In the genomic region with DNA sequence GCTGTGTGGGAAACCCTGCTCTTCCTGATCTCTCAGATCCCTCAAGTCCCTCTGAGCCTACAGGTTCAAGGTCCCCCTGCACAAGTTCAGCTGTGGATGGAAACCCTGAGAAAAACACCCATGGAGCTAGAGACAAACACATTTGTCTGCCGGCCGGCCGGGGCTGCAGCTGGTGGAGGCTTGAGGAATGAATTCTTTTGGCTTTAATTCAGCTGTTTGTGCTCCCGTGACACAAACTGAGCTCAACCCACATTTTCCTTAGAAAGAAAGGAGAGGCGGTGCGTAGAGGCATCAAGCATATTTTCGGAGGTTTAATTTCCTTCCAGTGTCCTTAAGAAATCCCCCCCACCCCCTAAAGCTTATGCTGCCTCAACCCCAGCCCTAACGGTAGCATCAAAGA, we compare ENCODE assay signal across 8 mouse cellular contexts.
A peak's percentile ranks its signal among the peaks of the same experiment; 100 is the strongest.
DNase-seq lines count a peak whose midpoint lies in the region; ATAC-seq lines count a peak whose summit lies in the region.

No protein-coding gene starts in this region.

- no peak for ATAC-seq in forebrain, embryonic 14.5 days
- no peak for ATAC-seq in hindbrain, embryonic 12.5 days (ENCODE audit: low FRiP score)
- no peak for ATAC-seq in limb, embryonic 11.5 days (ENCODE audit: insufficient number of reproducible peaks, low FRiP score, low TSS enrichment, low read depth)
- no peak for ATAC-seq in midbrain, embryonic 15.5 days (replicated peaks)

- peak; percentile 60 for DNase-seq in ovary, postnatal 36 days (ENCODE audit: low spot score)
- DNase-seq in ovary, postnatal 10 days (ENCODE audit: low spot score): no peak
- peak; percentile 53 for DNase-seq in forebrain, embryonic 14.5 days (ENCODE audit: low spot score)
- DNase-seq in limb, embryonic 11.5 days (ENCODE audit: low spot score): peak; percentile 33
- DNase-seq in B cell, adult 2 months: no peak
- no peak for DNase-seq in retina, postnatal 1 day

- WGBS in forebrain, embryonic 14.5 days: 5% methylated on average over 8 of the region's 8 CpGs
- 13% methylated on average over 8 of the region's 8 CpGs for WGBS in hindbrain, embryonic 12.5 days
- WGBS in limb, embryonic 11.5 days: 6% methylated on average over 8 of the region's 8 CpGs
- WGBS in midbrain, embryonic 15.5 days: 6% methylated on average over 8 of the region's 8 CpGs

- H3K9ac ChIP-seq in forebrain, embryonic 14.5 days (ENCODE audit: low read length): no peak overlapping the region
- peak overlapping the region; percentile 23; the same call in 1 of the 2 replicates for H3K9ac ChIP-seq in hindbrain, embryonic 12.5 days
- no peak overlapping the region for H3K9ac ChIP-seq in limb, embryonic 11.5 days (ENCODE audit: low read length)
- peak overlapping the region; percentile 19; the same call in 1 of the 2 replicates for H3K9ac ChIP-seq in midbrain, embryonic 15.5 days

- H3K4me2 ChIP-seq in forebrain, embryonic 14.5 days (ENCODE audit: low read length): peak overlapping the region; percentile 88
- peak overlapping the region; percentile 85 for H3K4me2 ChIP-seq in hindbrain, embryonic 12.5 days (replicated peaks)
- H3K4me2 ChIP-seq in limb, embryonic 11.5 days (ENCODE audit: low read depth, severe bottlenecking): peak overlapping the region; percentile 26; the same call in 1 of the 2 replicates
- H3K4me2 ChIP-seq in midbrain, embryonic 15.5 days: peak overlapping the region; percentile 73

- H3K9me3 ChIP-seq in forebrain, embryonic 14.5 days (replicated peaks; ENCODE audit: control insufficient read depth, low read length): no peaks in the 10 kb centered on the region
- H3K9me3 ChIP-seq in hindbrain, embryonic 12.5 days (replicated peaks): no peaks in the 10 kb centered on the region
- no peaks in the 10 kb centered on the region for H3K9me3 ChIP-seq in limb, embryonic 11.5 days (ENCODE audit: control insufficient read depth, low read length)
- no peaks in the 10 kb centered on the region for H3K9me3 ChIP-seq in midbrain, embryonic 15.5 days

- no peak overlapping the region for H3K27ac ChIP-seq in forebrain, embryonic 14.5 days (ENCODE audit: low read depth, low read length)
- H3K27ac ChIP-seq in hindbrain, embryonic 12.5 days: peak overlapping the region; percentile 13; the same call in 1 of the 2 replicates
- no peak overlapping the region for H3K27ac ChIP-seq in limb, embryonic 11.5 days (replicated peaks; ENCODE audit: low read depth, low read length)
- H3K27ac ChIP-seq in midbrain, embryonic 15.5 days: peak overlapping the region; percentile 59

- no peaks in the 10 kb centered on the region; the same call in 1 of the 2 replicates for H3K4me1 ChIP-seq in forebrain, embryonic 14.5 days (ENCODE audit: control insufficient read depth, insufficient read depth, low read length)
- peaks cover 20% of the 10 kb centered on the region; the same call in 1 of the 2 replicates for H3K4me1 ChIP-seq in hindbrain, embryonic 12.5 days
- H3K4me1 ChIP-seq in limb, embryonic 11.5 days (ENCODE audit: control insufficient read depth, insufficient read depth, low read length): peaks cover 13% of the 10 kb centered on the region; the same call in 1 of the 2 replicates
- peaks cover 23% of the 10 kb centered on the region for H3K4me1 ChIP-seq in midbrain, embryonic 15.5 days

- H3K27me3 ChIP-seq in forebrain, embryonic 14.5 days (replicated peaks; ENCODE audit: control insufficient read depth, insufficient read depth, low read length): no peaks in the 10 kb centered on the region
- peaks cover 13% of the 10 kb centered on the region; the same call in 1 of the 2 replicates for H3K27me3 ChIP-seq in hindbrain, embryonic 12.5 days
- no peaks in the 10 kb centered on the region for H3K27me3 ChIP-seq in limb, embryonic 11.5 days (ENCODE audit: control insufficient read depth, insufficient read depth, low read length)
- no peaks in the 10 kb centered on the region for H3K27me3 ChIP-seq in midbrain, embryonic 15.5 days (replicated peaks)

- no peak overlapping the region for H3K4me3 ChIP-seq in forebrain, embryonic 14.5 days (ENCODE audit: low read depth, low read length)
- H3K4me3 ChIP-seq in hindbrain, embryonic 12.5 days: no peak overlapping the region
- H3K4me3 ChIP-seq in limb, embryonic 11.5 days (ENCODE audit: low read depth, low read length): no peak overlapping the region
- H3K4me3 ChIP-seq in midbrain, embryonic 15.5 days: peak overlapping the region; percentile 61

- H3K36me3 ChIP-seq in forebrain, embryonic 14.5 days (ENCODE audit: control insufficient read depth, insufficient read depth, low read length): no peaks in the 10 kb centered on the region
- no peaks in the 10 kb centered on the region for H3K36me3 ChIP-seq in hindbrain, embryonic 12.5 days
- no peaks in the 10 kb centered on the region for H3K36me3 ChIP-seq in limb, embryonic 11.5 days (ENCODE audit: control insufficient read depth, insufficient read depth, low read length)
- no peaks in the 10 kb centered on the region for H3K36me3 ChIP-seq in midbrain, embryonic 15.5 days (replicated peaks)

Comparison
In these comparisons a context has a peak if more than half of its experiments do, and no peak if none do; other contexts are left out.
1. DNase-seq: peak in ovary, postnatal 36 days (single experiment), forebrain, embryonic 14.5 days (single experiment) and limb, embryonic 11.5 days (single experiment); none in ovary, postnatal 10 days (single experiment), B cell, adult 2 months (0 of 2) and retina, postnatal 1 day (single experiment).
2. H3K27ac ChIP-seq: peak in hindbrain, embryonic 12.5 days (single experiment) and midbrain, embryonic 15.5 days (single experiment); none in forebrain, embryonic 14.5 days (single experiment) and limb, embryonic 11.5 days (single experiment).
3. H3K4me2 ChIP-seq: peak in every context shown above with its lines; median percentile 88 in forebrain, embryonic 14.5 days; 85 in hindbrain, embryonic 12.5 days; 73 in midbrain, embryonic 15.5 days; 26 in limb, embryonic 11.5 days.
4. H3K9ac ChIP-seq: peak in hindbrain, embryonic 12.5 days (single experiment) and midbrain, embryonic 15.5 days (single experiment); none in forebrain, embryonic 14.5 days (single experiment) and limb, embryonic 11.5 days (single experiment).